Mouse (Mus musculus) lung, adult 2 months (tissue): Measurements from ENCODE around the gene Dusp23. TPM values are rescaled to one million over a fixed set of nuclear protein-coding genes. Genes with fewer than 3 reads are reported as not detected.

Source experiments
- DNase-seq: peaks from one replicate; pipeline ENCODE4 v3.0.0; 2022
- H3K4me1 ChIP-seq: fragments of 200-500 bp; 2 replicates; pipeline ENCODE4 v1.6.1; 2011; ENCODE audit warnings: low read length; ENCODE audit not compliant: control insufficient read depth, insufficient read depth
- H3K4me3 ChIP-seq: fragments of 200-500 bp; replicated peaks from 2 replicates; pipeline ENCODE3; 2011; ENCODE audit warnings: low read depth, mild to moderate bottlenecking, control low read depth, low read length; ENCODE audit errors: extremely low read depth
- CTCF ChIP-seq: fragments of 200-500 bp; IDR thresholded peaks from 2 replicates; pipeline ENCODE4 v1.5.1; 2011; ENCODE audit warnings: mild to moderate bottlenecking, low read length, control low read depth; ENCODE audit not compliant: insufficient read depth
- POLR2A ChIP-seq: fragments of 200-500 bp; IDR thresholded peaks from 2 replicates; pipeline ENCODE4 v1.6.1; 2011; ENCODE audit warnings: low read depth, mild to moderate bottlenecking, control low read depth, low read length, borderline replicate concordance; ENCODE audit errors: extremely low read depth
- WGBS: fragments of 180-500 bp; shearing (Covaris S2); methylation state at CpG from one replicate; pipeline ENCODE4 v1.1.7; 2018; 5-methylcytosine and 5-hydroxymethylcytosine counted together
- polyA plus RNA-seq: library from polyadenylated mRNA; depleted of rRNA; stranded (reverse); fragments of >200 nt; gene quantifications from 2 replicates; pipeline ENCODE4 v1.2.3, GENCODE M21; 2012

The Dusp23 gene
- polyA plus RNA-seq, 1 experiment, result 29.6 TPM

- Histone ChIP-seq H3K4me3 (no peak overlapping the region), H3K4me1 (peaks cover 3% of the 10 kb centered on the region; the same call in 1 of the 2 replicates)
- no peak for DNase-seq
- TF ChIP-seq CTCF, result no peak
- TF ChIP-seq POLR2A, result no peak
- WGBS, result 91% methylated on average over 5 of the region's 5 CpGs
These were observed 1.0 kb downstream of the Dusp23 start for GRCm38 (mm10) chr1:172631721-172632120.

DNA sequence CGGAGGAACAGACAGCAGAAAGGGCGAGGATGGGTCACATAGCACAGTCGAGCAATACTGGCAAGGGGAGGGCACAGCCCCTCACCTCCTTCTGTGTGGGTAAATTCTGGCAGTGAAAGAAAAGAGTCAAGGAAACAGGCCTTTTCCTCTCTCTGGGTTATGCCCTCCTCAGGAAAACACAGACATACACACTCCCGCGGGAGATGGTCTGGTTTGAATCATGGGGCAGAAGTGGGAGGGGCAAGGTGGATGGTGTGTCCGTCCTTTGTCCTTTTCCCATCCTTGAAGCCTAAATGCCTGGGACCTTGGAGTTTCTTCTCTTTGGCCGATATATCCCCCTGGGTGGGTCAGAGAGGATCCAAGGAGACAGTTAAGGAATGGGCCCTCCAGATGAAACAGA is 2.9 kb downstream of the Dusp23 start:
- TF ChIP-seq POLR2A (no peak; the same call in 1 of the 2 replicates), CTCF (no peak)
- Histone ChIP-seq H3K4me1 (peaks cover under 1% of the 10 kb centered on the region; the same call in 1 of the 2 replicates), H3K4me3 (no peak overlapping the region)
- DNase-seq, result no peak
- 51% methylated on average over 7 of the region's 7 CpGs for WGBS

DNA sequence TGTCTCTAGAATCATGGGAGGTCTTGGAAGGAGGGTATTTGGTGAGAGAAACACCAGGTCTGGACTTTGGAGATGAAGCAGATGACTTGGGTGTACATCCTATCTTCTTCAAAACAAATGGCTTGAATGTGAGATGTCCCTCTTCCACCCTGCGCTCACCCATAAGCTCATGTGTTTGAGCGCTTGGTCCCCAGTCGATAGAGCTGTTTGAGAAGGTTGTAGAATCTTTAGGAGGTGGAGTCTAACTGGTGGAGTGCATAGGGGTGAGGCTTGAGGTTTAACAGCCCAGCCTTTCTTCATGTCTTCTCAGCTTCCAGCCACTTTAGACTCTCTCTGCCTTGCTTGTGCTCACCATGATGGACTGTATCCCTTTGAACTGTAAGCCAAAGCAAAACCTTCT is 6.5 kb downstream of the Dusp23 start:
- DNase-seq, result no peak
- 95% methylated on average over 3 of the region's 3 CpGs for WGBS
- Histone ChIP-seq H3K4me1 (no peaks in the 10 kb centered on the region), H3K4me3 (no peak overlapping the region)
- no peak for TF ChIP-seq POLR2A
- no peak for TF ChIP-seq CTCF

DNA sequence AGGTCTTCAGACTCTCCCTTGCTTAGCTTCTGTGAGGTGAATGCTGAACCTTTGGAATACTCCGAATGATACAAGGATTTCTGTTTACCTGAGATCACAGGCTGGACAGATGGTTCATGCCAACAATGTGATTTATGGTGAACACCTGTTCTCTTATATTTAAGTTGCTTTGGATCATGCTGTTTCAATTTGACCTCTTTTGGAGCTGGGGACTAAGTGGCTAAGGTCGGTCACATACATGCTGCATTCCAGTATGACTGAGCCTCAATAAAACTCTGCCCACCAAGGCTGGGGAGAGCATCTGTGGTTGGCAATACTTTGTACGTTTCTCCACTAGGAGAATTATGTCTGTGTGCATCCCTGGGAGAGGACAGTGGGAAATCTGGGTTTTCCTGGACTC is 8.7 kb downstream of the Dusp23 start:
- WGBS, result 73% methylated on average over 3 of the region's 3 CpGs
- no peak for DNase-seq
- TF ChIP-seq POLR2A (no peak), CTCF (no peak)
- Histone ChIP-seq H3K4me3 (no peak overlapping the region), H3K4me1 (no peaks in the 10 kb centered on the region)

DNA sequence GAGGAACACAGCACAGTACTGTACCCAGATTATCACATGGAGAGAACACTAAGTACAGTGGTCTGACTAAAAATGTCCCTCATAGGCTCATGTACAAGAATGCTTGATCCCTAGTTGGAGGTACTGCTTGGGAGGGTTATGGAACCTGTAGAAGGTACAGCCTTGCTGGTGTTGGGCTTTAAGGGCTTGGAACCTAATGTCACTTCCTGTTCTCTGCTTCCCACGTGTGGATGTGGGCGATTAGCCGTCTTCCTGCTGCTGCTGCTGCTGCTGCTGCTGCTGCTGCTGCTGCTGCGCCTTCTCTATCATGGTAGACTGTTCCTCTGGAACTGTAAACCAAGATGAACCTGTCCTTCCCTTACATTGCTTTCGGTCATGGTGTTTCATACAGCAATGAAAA is 9.2 kb downstream of the Dusp23 start:
- WGBS, result 46% methylated on average over 5 of the region's 5 CpGs
- no peak for TF ChIP-seq CTCF
- no peak for TF ChIP-seq POLR2A
- H3K4me3 ChIP-seq, result no peak overlapping the region
- no peak for DNase-seq
- H3K4me1 ChIP-seq, result no peaks in the 10 kb centered on the region

DNA sequence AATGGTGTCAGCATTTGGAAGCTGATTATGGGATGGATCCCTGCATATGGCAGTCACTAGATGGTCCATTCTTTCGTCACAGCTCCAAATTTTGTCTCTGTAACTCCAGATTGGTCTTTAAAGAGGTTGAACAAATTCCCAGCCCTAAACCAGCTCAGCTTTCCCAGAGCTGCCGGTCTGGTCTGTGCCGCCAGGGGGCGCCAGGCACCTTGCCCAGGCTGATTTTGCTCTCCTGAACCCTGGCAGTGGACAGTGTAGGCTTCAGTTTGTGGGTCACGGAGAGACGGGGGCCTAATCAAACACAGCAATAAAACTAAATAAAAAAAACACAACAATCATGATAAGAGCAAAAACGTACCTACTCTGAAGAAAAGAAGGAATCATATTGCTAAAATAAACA is 13.5 kb downstream of the Dusp23 start:
- no peaks in the 10 kb centered on the region for H3K4me1 ChIP-seq
- no peak for TF ChIP-seq POLR2A
- peak; percentile 91 for TF ChIP-seq CTCF
- peak; percentile 75 for DNase-seq
- no peak overlapping the region for H3K4me3 ChIP-seq
- 10% methylated on average over 7 of the region's 7 CpGs for WGBS

DNA sequence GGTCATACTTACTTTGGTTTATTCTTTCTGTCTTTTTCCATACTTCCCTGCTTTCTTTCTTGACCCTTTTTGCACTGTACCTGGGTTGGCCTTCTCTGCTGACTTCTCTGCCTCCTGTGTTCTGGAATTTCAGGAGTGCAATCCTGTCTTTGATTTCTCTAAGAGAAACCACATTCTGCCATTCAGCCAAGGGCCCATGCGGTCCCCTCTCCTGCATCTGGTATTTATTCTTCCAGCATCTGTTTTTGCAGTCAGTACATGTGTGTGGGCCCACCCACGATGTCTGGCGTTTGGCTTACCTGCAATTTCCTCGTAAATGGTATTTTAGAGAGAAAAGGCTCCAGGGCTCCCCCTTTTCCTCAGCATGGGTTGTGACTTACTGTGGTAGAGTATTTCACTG is 14.6 kb downstream of the Dusp23 start:
- no peak for DNase-seq
- TF ChIP-seq POLR2A (no peak), CTCF (no peak)
- WGBS, result 81% methylated on average over 4 of the region's 4 CpGs
- H3K4me3 ChIP-seq, result no peak overlapping the region
- no peaks in the 10 kb centered on the region for H3K4me1 ChIP-seq

GRCm38 (mm10) chr1:172617365-172618076 is 15.2 kb downstream of the Dusp23 start:
- WGBS, result 34% methylated on average over 14 of the region's 14 CpGs
- Histone ChIP-seq H3K4me1 (no peaks in the 10 kb centered on the region), H3K4me3 (no peak overlapping the region)
- no peak for TF ChIP-seq POLR2A
- TF ChIP-seq CTCF, result no peak
- no peak for DNase-seq

- Histone ChIP-seq H3K4me1 (no peaks in the 10 kb centered on the region), H3K4me3 (no peak overlapping the region)
- DNase-seq, result no peak
- TF ChIP-seq CTCF (no peak), POLR2A (no peak)
- 18% methylated on average over 22 of the region's 22 CpGs for WGBS
These were observed 16.0 kb downstream of the Dusp23 start for GRCm38 (mm10) chr1:172616537-172617300.

- TF ChIP-seq CTCF (no peak), POLR2A (no peak)
- no peak for DNase-seq
- no peak overlapping the region for H3K4me3 ChIP-seq
These were observed 17.4 kb downstream of the Dusp23 start for GRCm38 (mm10) chr1:172615412-172615811.

More at GRCm38 (mm10) chr1:172615412-172615811, 17.4 kb downstream of the Dusp23 start:
- no peaks in the 10 kb centered on the region for H3K4me1 ChIP-seq
- WGBS, result 31% methylated on average over 4 of the region's 4 CpGs
